Mouse (Mus musculus) bone marrow, adult 2 months (tissue): ENCODE measurements around the gene Dpf1.

Experiments
- CTCF ChIP-seq: fragments of 200-500 bp; IDR thresholded peaks from 2 replicates; pipeline ENCODE4 v1.5.1; 2011; ENCODE audit warnings: low read length, control low read depth; ENCODE audit not compliant: control insufficient read depth, insufficient read depth
- POLR2A ChIP-seq: fragments of 200-500 bp; IDR thresholded peaks from 2 replicates; pipeline ENCODE4 v1.6.1; 2011; ENCODE audit warnings: low read depth, mild to moderate bottlenecking, control low read depth, low read length, borderline replicate concordance; ENCODE audit not compliant: control insufficient read depth

- no peak for TF ChIP-seq POLR2A
- no peak for TF ChIP-seq CTCF
Measured at GRCm38 (mm10) chr7:29276715-29277114, 27.0 kb upstream of the Dpf1 start.
